Mouse (Mus musculus) lung, adult 2 months (tissue): ENCODE measurements around the gene Zbtb8b.

Experiments used
- CTCF ChIP-seq: fragments of 200-500 bp; IDR thresholded peaks from 2 replicates; pipeline ENCODE4 v1.5.1; 2011; ENCODE audit warnings: mild to moderate bottlenecking, low read length, control low read depth; ENCODE audit not compliant: insufficient read depth
- POLR2A ChIP-seq: fragments of 200-500 bp; IDR thresholded peaks from 2 replicates; pipeline ENCODE4 v1.6.1; 2011; ENCODE audit warnings: low read depth, mild to moderate bottlenecking, control low read depth, low read length, borderline replicate concordance; ENCODE audit errors: extremely low read depth

GRCm38 (mm10) chr4:129448713-129449112, 8.1 kb upstream of the Zbtb8b start:
- TF ChIP-seq POLR2A, result no peak
- TF ChIP-seq CTCF, result no peak
